Mouse (Mus musculus) gastrocnemius, postnatal 14 days (tissue): ENCODE measurements at regions not wholly inside any gene's neighbourhood (a gene's known extent, or its start where the extent isn't known, plus 50 kb on each side); places are given as distances from the start of the nearest gene placed in this dataset.

Experiments used
- DNase-seq: peaks from one replicate; pipeline ENCODE4 v3.0.0; 2021; ENCODE audit warnings: mixed read lengths
- intact Hi-C: fragments of 180-260 bp; cut with DNase I; formaldehyde crosslinking; loops from one replicate; pipeline ENCODE4 v1.15.1; 2025; ENCODE audit warnings: low total_unique reads

DNA sequence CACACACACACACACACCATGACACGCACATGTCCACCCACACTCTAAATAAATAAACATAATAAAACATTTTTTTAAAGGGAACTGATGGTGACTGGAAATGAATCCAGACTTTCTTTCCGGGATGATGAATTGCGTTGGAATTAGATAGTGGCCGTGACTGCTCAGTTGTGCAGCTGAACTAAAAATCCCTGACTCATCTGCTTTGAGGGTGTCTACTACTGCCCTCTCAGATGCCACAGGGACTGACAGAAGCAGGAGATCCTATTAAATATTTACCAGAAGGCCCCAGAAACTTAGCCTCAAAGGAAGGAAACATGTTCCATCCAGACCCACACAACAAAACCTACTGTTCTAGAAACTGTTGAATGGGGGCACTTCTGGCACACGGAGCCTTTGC, 65.7 kb downstream of the Polr2m start:
- intact Hi-C loops = no loop called here
- no peak for DNase-seq

DNA sequence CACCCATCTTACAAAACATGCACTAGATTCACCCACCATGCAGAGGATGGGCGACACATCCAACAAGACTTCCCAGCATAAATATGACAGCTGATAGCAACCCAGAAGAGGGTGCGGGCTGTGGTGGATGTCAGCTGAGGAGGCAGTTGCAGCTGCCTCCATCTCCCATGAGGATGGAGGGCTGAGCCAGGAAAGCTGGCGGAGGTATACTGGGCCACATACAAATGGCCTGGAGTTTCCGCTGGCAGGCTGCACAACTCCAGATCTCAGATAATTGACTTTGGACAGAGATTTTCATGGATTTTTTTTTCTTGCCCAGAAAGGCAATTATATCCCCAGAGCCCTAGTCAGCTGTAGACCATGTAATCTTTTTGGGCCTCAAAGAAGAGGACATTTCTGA, 67.2 kb downstream of the Polr2m start:
- DNase-seq = peak; percentile 67
- intact Hi-C loops = no loop called here

DNA sequence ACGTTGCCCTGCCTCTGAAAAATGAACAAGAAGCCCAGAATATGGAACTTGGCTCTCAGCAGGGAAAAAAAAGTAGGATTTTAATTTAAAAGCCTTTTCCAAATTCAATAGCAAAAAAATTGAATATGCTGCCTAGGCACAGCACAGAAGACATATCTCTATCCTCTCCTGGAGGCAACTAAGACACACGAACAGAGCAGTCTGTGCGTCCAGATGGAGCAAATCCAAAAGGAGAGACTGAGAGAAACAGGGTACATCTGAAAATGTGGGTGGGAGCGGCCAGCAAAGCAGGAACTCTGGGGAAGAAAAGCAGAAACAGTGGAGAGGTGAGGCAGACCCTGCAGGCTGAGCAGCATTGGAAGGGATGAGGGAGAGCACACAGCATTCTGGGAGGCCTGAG, 68.5 kb downstream of the Polr2m start:
- intact Hi-C loops = no loop called here
- DNase-seq = no peak

DNA sequence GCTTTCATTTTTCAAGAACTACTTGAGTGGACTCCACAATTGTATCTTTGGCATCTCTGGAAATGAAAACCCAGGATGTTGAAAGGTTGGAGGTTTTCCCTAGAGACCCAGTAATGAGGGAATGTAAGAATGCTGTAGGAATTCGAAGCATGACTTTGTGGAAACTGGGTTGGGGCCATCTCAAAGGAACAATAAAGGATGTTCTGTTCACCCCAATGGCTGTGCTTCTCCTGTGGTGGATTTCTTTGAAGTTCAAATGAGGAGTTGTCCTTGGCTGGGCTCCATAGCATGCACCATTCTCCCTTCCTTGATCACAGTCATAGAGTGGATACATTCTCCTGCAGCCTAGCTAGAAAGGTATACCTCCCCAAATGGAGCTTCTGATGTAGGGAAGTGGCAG, 74.6 kb downstream of the Polr2m start:
- DNase-seq = no peak
- intact Hi-C loops = no loop called here

DNA sequence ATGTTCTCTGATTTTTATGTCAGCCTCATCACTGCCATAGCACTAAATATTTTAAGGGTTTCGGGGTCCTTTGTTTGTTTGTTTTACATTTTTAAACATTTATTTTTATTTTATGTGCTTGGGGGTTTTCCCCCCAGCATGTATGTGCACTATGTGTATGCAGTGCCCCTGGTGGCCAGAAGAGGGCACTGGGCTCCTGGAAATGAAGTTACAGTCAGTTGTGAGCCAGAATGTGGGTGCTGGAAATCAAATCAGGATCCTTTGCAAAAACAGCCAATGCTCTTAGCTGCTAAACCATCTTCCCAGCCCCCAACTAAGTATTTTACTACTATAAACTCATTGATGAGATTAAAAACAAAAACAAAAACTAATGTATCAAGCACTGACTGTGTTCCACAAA, 75.8 kb downstream of the Polr2m start:
- no peak for DNase-seq
- intact Hi-C loops = no loop called here

DNA sequence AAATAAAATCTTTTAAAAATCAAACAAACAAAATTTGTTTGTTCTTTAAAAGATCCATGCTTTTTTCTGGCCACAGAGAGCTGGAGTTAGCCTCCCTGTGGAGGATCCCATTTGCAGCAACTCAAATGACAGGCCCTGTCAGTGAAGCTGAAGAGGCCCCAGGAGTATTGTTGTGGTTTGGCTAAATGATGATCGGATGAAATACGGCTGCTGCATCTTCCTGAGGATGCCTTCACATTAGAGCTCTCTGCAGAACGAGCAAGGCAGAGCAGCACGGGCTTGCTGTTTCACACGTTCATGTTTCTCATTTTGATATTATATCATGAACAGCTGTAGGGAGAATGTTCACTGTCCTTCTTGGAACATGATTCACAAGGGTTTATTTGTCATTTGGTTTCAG, 76.8 kb downstream of the Polr2m start:
- no peak for DNase-seq
- intact Hi-C loops = no loop called here

DNA sequence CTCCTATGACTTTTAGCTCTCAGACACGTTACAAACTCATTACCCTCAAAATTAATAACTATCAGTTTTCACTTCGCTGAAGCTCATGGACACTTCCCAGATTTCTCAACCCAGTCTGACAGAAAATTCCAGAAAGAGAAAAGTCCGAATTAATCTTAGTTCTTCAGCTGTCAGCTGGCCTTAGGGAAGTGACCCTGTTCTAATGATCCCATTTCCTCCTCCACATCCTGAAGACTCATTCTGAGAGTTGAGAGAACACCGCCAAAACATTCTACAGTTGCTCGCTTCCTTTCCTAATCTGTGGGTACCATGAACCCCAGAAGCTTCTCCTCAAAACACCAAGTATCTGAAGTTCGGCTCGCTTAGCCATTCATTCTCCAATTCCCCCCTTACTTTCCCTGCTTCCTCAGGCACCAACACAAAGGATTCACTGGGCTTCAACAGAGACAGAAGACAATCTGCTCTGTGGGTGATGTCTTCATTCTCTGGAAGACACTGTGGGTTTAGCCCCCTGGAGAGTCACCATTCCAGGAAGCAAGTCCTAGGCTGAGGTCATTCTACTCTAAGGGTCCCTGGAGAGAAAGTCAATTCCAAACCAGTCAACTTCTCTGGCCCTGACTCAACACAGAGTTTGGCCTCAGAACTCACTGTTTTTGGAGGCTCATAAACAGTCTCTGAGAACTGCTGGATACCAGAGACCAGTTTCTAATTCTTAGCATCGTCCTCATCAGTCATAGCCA, 81.2 kb downstream of the Polr2m start:
- DNase-seq = peak; percentile 33
- intact Hi-C loops = no loop called here

DNA sequence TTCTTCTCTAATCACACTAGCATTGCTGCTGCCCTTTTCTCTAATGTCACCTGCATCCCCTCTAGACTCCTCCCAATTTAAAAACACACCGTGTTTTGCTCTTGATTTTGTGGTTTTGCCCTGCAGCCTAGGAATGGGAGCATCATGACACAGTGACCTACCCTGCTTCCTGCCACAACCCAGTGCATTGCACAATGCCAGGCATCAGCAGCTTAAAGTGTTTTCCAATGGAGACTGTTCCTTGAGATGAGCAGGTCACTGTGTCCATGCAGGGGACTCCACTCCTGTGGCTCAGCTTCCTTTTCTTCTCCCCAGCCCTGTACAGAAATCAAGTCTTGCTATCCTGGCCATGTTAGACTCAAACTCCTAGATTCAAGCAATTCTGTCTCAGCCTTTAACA, 84.1 kb downstream of the Polr2m start:
- intact Hi-C loops = no loop called here
- DNase-seq = no peak

DNA sequence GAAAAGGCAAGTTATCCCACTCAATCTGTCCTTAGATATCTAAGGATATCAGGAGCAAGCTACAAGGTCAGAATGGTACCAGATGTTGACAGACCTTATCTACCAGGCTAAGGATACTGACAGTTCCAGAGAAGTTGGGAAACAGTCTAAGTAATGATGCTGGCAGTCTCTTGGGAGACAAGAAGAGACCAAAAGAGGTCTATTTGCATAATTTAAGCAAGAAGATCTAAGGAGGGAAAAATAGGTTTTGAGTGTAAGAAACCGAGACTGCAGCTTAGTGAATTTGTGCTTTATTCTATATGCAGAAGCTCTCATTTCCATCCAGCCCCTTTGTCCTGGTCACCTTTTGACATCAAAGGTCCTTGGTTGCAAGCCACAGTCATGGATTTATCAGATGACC, 86.4 kb downstream of the Polr2m start:
- intact Hi-C loops = no loop called here
- DNase-seq = no peak

DNA sequence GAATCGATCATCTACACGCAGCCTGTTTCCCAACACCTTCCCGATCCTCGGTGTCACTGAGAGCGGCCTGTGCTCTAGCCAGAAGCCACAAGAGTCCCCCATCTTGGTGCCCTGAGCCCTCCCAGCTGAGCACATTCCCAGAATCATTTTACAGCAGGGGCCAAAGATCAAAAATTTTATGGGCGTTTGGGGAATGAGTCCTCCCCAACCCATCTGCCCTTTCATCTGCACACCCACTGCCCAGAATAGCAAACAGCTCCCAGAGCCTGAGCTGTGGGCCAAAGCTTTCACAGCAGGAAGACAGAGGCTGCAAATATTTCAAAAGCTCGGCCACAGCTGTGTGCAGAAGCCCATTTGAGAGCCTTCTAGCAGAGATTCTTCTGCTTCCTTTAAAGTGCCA, 89.0 kb downstream of the Polr2m start:
- intact Hi-C loops = no loop called here

DNA sequence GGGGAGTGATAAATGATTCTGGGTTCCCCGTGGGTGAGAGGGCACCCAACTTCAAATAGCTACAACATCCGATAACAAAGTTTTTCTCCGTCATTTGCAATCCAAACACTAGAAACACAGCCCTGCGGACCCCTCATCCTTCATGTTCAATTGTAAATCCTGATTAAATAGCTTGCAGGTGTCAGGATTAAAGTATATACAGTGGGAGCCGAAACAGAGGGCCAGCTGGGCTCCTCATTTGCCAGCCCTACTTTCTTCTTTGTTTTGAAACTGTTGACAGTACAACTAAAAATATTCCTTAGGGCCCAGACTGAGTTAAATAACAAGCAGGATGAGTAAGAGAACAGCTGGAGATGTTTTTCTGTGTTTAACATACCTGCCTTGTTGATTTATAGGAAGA, 95.5 kb downstream of the Polr2m start:
- intact Hi-C loops = no loop called here
- no peak for DNase-seq

More for the DNA sequence above, 89.0 kb downstream of the Polr2m start:
- peak; percentile 25 for DNase-seq

DNA sequence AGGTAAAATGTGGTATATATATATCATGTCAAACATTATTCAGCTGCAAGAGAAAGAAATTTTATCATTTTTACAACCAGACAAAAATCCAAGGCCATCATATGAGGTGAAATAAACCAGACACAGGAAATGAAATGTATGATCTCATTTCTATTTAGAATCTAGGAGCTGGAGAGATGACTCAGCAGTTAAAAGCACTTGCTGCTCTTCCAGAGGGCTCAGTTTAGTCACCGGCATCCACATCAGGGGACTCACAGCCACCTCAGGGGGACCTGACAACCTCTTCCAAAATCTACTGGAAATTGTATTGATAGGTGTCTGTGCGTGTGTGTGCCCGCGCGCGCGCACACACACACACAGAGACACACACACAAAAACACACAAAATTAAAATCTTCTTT, 98.3 kb downstream of the Polr2m start:
- DNase-seq = no peak

DNA sequence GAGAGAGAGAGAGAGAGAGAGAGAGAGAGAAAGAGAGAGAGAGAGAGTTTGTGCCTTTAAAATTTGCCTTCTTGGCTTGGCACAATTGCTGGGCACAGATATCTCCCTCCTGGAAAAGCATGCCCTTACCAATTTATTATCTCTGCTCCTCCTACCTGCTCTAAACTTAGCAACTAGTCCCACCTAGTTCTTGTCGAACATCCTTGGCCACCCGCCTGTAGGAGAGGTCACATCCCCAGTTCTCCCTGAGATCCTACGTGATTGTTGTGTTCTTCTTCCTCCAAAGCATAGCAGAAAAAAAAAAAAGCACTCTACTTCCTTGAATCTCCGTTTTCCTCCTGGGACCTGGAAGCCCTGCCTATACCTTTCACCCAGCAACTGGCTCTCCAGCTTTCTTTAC, 101.8 kb downstream of the Polr2m start:
- no peak for DNase-seq
- intact Hi-C loops = no loop called here

More for the DNA sequence above, 98.3 kb downstream of the Polr2m start:
- intact Hi-C loops = no loop called here

DNA sequence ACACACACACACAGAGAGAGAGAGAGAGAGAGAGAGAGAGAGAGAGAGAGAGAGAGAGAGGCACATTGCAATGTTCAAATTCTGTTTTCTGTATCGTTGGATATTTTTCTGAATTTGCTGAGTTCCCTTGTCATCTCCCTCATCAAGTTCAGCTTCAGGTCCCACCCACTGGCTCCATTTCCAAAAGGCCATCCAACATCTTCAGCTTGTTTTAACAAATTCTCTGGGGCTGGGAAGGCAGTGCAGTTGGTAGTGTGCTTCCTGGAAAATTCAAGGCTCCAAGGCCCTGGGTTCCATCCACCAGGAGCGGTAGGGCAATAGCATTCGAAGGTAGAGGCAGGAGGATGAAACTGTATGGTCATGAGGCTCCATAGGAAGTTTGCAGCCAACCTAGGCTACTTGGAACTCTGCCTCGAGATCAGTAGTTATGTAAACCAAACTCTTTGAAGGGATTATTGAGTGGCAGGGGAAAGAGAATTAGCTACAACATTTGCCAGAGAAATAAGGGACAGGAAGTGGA, 105.9 kb downstream of the Polr2m start:
- intact Hi-C loops = no loop called here
- no peak for DNase-seq

DNA sequence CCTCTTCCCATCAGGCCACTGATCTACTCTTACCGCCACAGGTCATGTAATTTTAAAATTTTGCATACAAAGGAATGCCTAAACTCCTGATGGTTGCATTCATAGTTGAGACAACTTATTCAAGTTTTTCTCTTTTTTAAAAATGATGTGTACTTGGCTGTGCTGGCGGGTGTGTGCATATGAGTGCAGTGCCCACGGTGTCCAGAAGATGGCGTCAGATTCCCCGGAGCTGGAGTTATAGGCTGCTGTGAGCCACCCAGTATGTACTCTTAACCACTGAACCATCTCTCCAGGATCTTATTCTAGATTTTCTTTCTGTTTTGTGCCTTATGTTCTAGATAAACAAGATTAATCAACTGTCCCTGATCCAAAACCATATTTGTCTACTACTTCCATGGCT, 116.0 kb downstream of the Polr2m start:
- intact Hi-C loops = no loop called here

DNA sequence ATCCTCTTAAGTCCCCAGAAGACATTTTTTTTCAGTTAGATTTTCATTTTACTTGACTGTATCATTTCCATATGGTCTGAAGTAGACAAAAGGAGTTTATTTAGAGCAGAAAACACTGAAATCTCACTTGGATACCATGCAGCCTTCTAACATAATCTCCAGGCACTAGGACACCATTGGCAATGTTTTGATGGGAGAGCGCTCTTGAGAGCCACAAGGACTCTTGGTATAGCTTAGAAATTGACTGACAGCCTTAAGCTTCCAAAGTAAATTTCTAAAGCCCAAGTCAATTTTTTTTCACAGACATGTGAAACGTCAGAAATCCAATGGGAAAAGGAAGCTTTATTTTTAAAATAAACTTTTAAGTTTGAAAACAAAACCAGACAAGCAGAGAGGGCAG, 116.5 kb downstream of the Polr2m start:
- no peak for DNase-seq
- intact Hi-C loops = no loop called here

More for the DNA sequence above, 116.0 kb downstream of the Polr2m start:
- DNase-seq = no peak

DNA sequence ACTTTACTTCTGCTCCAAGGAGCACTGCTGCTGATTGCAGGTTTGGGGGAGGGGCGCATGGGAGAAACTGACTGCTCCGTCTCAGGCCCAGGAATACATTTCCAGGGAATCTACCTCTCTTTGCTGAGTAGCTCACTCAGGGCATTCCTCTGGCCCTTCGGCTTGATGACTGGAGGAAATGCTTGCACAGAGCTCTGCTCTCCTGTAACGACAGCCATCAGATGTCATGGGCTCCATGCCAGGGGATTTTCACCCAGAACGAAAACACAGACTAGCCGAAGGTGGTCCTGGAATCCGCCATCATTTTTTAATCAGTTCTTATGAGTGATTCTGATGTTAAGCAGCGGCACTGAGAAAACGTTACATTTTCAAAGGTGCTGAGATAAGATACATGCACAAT, 119.2 kb downstream of the Polr2m start:
- intact Hi-C loops = no loop called here
- DNase-seq = no peak

DNA sequence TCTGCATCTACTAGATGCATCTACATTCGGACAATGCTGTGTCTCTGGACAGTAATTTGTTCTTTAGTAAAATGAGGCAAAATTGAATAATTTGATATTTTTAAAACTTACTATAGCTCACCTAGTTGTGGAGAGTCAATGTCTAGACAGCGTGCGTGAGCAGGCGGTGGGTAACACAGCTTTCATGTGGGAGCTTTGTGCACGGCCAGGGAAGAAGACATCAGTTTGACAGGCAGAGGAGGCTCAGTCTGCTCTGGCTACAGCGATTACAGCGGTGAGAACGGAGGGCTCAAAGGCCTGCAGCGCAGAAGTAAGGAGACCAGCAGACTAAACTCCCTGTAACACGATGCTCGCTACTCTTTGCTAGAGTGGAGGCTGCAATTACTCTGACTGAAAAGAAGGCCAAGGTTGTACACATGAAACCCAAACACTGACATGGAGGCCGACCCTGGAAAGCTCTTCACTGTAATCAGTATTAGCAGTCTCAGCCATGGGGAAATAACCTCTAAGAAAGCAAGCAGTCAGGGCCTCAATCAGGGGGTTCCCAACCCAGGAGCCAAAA, 120.5 kb downstream of the Polr2m start:
- no peak for DNase-seq
- intact Hi-C loops = no loop called here

DNA sequence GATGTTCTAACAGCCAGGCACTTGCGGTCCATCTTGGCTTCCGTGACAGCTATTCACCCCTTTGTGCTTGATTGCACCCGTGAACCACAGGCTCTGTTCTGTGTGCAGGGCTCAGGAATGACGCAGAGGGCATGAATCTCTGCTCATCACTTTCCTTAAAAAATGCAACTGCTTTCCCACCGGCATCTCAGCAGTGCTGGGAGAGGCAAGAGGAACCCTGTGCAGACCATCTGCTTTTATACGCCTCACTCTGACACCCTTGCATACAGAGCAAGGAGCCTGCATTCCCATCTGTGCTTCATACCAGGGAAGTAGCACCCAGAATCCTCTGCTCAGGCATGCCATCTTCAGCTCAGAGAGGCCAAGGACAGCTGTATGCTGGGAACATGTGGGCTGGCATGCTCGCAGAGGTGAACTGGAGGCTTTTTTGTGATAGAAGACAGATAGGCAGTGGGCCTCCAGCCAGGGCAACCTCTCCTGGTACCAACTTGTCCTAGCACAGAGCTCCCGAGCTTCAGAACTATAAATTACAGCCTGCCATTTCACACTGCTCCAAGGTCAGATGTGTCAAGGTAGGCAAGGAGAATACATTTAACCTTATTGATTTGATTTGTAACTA, 121.6 kb downstream of the Polr2m start:
- intact Hi-C loops = loop anchor here (5.0 kb wide), 1 partner anchor 258 kb away; no protein-coding TSS in a partner anchor
- no peak for DNase-seq

DNA sequence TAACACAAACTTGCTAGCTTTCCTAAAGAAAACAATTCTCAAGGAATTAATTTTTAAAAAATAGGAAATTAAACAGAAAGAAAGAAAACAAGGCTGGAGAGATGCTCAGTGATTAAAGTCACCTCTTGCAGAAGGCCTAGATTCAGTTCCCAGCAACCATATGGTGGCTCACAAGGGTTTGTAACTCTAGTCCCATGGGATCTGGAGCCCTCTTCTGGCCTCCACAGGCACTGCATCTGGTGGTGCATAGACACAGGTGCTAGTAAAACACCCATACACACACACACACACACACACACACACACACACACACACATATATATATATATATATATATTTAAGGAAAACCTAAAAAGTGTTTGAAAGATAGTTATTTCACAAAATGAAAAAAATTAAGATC, 123.3 kb downstream of the Polr2m start:
- no peak for DNase-seq
- intact Hi-C loops = loop anchor here (5.0 kb wide), 1 partner anchor 260 kb away; no protein-coding TSS in a partner anchor

DNA sequence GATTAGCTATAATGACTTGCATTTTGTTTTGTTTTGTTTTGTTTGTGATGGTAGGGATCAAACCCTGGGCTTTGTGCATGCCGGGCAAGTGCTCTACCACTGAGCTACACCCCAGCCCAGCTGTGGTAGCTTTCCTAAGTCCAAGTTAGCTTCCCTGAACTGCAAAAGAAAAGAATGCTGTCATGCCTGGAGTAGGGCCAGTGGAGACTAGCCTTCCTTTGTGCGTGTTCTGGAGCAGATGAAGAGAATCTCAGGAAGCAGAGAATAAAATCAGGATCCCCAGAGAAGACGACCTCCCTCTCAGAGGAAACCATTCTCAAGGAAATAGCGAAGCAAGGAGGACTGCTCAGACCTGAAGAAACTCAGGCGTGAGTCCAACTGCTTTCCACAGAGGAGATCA, 123.8 kb downstream of the Polr2m start:
- peak; percentile 62 for DNase-seq
- intact Hi-C loops = loop anchor here (5.0 kb wide), 1 partner anchor 260 kb away; no protein-coding TSS in a partner anchor
